Mouse (Mus musculus) induced T-regulatory cell, adult 2 months (primary cell): ENCODE measurements around the gene Ptprj.

Source experiments
- DNase-seq: peaks from one replicate; pipeline ENCODE4 v3.0.0-alpha.2; 2012; ENCODE audit warnings: low read depth

Gene Ptprj

GRCm38 (mm10) chr2:90559688-90560196, 20.7 kb downstream of the Ptprj start:
- no peak for DNase-seq

GRCm38 (mm10) chr2:90559015-90559687, 21.3 kb downstream of the Ptprj start:
- DNase-seq: no peak

- no peak for DNase-seq
Observed at GRCm38 (mm10) chr2:90558361-90558760, 22.1 kb downstream of the Ptprj start.

- no peak for DNase-seq
Observed at GRCm38 (mm10) chr2:90557913-90558312, 22.5 kb downstream of the Ptprj start.

GRCm38 (mm10) chr2:90555744-90556143, 24.7 kb downstream of the Ptprj start:
- DNase-seq: no peak

- no peak for DNase-seq
Observed at GRCm38 (mm10) chr2:90554806-90555205, 25.6 kb downstream of the Ptprj start.

GRCm38 (mm10) chr2:90553861-90554260, 26.6 kb downstream of the Ptprj start:
- no peak for DNase-seq

GRCm38 (mm10) chr2:90550656-90551055, 29.8 kb downstream of the Ptprj start:
- no peak for DNase-seq

- no peak for DNase-seq
Observed at GRCm38 (mm10) chr2:90548541-90548940, 31.9 kb downstream of the Ptprj start.

GRCm38 (mm10) chr2:90547144-90547609, 33.3 kb downstream of the Ptprj start:
- peak; percentile 56 for DNase-seq

- no peak for DNase-seq
Observed at GRCm38 (mm10) chr2:90545261-90545660, 35.2 kb downstream of the Ptprj start.

- no peak for DNase-seq
Observed at GRCm38 (mm10) chr2:90543989-90544388, 36.5 kb downstream of the Ptprj start.

- DNase-seq: no peak
Observed at GRCm38 (mm10) chr2:90543106-90543702, 37.2 kb downstream of the Ptprj start.

GRCm38 (mm10) chr2:90542656-90543055, 37.8 kb downstream of the Ptprj start:
- peak; percentile 48 for DNase-seq

- DNase-seq: no peak
Observed at GRCm38 (mm10) chr2:90539206-90539605, 41.2 kb downstream of the Ptprj start.

- no peak for DNase-seq
Observed at GRCm38 (mm10) chr2:90537244-90537643, 43.2 kb downstream of the Ptprj start.

- no peak for DNase-seq
Observed at GRCm38 (mm10) chr2:90536555-90536954, 43.9 kb downstream of the Ptprj start.

GRCm38 (mm10) chr2:90534751-90535150, 45.7 kb downstream of the Ptprj start:
- DNase-seq: no peak

- no peak for DNase-seq
Observed at GRCm38 (mm10) chr2:90533944-90534343, 46.5 kb downstream of the Ptprj start.

- DNase-seq: no peak
Observed at GRCm38 (mm10) chr2:90532095-90532494, 48.4 kb downstream of the Ptprj start.

GRCm38 (mm10) chr2:90528107-90528506, 52.3 kb downstream of the Ptprj start:
- peak; percentile 38 for DNase-seq

- no peak for DNase-seq
Observed at GRCm38 (mm10) chr2:90526971-90527370, 53.5 kb downstream of the Ptprj start.

GRCm38 (mm10) chr2:90526564-90526963, 53.9 kb downstream of the Ptprj start:
- DNase-seq: no peak

- no peak for DNase-seq
Observed at GRCm38 (mm10) chr2:90525807-90526206, 54.6 kb downstream of the Ptprj start.
